Mouse (Mus musculus) brain, embryonic 14.5 days (tissue): Measurements from ENCODE around the gene Srrd.

Experiments used
- CTCF ChIP-seq: fragments of 200-500 bp; IDR thresholded peaks from 2 replicates; pipeline ENCODE4 v1.5.1; 2012; ENCODE audit warnings: inconsistent platforms, mild to moderate bottlenecking, moderate library complexity, borderline replicate concordance; ENCODE audit not compliant: insufficient read depth, insufficient read length; ENCODE audit errors: extremely low read depth
- POLR2A ChIP-seq: fragments of 200-500 bp; IDR thresholded peaks from 2 replicates; pipeline ENCODE4 v1.6.1; 2012; ENCODE audit warnings: mild to moderate bottlenecking, inconsistent platforms, borderline replicate concordance; ENCODE audit not compliant: poor library complexity, insufficient read depth, insufficient read length, severe bottlenecking; ENCODE audit errors: extremely low read depth

- TF ChIP-seq POLR2A (no peak), CTCF (no peak)
Measured at GRCm38 (mm10) chr5:112381154-112381553, 38.3 kb upstream of the Srrd start.
